Mouse (Mus musculus) liver, embryonic 15.5 days (tissue): ENCODE measurements around the gene Rbp3. TPM values are rescaled to one million over a fixed set of nuclear protein-coding genes. Genes with fewer than 3 reads are reported as not detected.

Experiments used
- ATAC-seq: fragments of 200-750 bp; cut with Nextera tagmentation; 2 replicates; pipeline ENCODE4 v1.8.0; 2017; ENCODE audit warnings: moderate number of reproducible peaks, mild to moderate bottlenecking, moderate library complexity; ENCODE audit not compliant: insufficient read depth
- H3K27ac ChIP-seq: fragments of 300-500 bp; sonication (generic); replicated peaks from 2 replicates; pipeline ENCODE4 v1.5.1; 2015; ENCODE audit warnings: mild to moderate bottlenecking, inconsistent platforms
- H3K27me3 ChIP-seq: fragments of 300-500 bp; sonication (generic); 2 replicates; pipeline ENCODE4 v1.6.1; 2015; ENCODE audit warnings: mild to moderate bottlenecking, inconsistent platforms
- H3K36me3 ChIP-seq: fragments of 300-500 bp; sonication (generic); replicated peaks from 2 replicates; pipeline ENCODE4 v1.6.1; 2015; ENCODE audit warnings: moderate library complexity, mild to moderate bottlenecking, inconsistent platforms
- H3K4me1 ChIP-seq: fragments of 300-500 bp; sonication (generic); replicated peaks from 2 replicates; pipeline ENCODE4 v1.6.1; 2015; ENCODE audit warnings: inconsistent platforms
- H3K4me2 ChIP-seq: fragments of 300-500 bp; sonication (generic); 2 replicates; pipeline ENCODE4 v1.6.1; 2015; ENCODE audit warnings: moderate library complexity, mild to moderate bottlenecking, inconsistent platforms
- H3K4me3 ChIP-seq: fragments of 300-500 bp; sonication (generic); replicated peaks from 2 replicates; pipeline ENCODE4 v1.5.1; 2015; ENCODE audit warnings: mild to moderate bottlenecking, inconsistent platforms
- H3K9ac ChIP-seq: fragments of 300-500 bp; sonication (generic); 2 replicates; pipeline ENCODE4 v1.6.1; 2015; ENCODE audit warnings: moderate library complexity, mild to moderate bottlenecking, inconsistent platforms
- H3K9me3 ChIP-seq: fragments of 300-500 bp; sonication (generic); replicated peaks from 2 replicates; pipeline ENCODE4 v1.6.1; 2016; ENCODE audit warnings: inconsistent platforms
- WGBS: fragments of 180-500 bp; shearing (Covaris S2); methylation state at CpG from one replicate; pipeline ENCODE4 v1.1.7; 2015; ENCODE audit warnings: mixed read lengths; ENCODE audit not compliant: insufficient replicate concordance; 5-methylcytosine and 5-hydroxymethylcytosine counted together
- polyA plus RNA-seq: library from polyadenylated mRNA; unstranded; fragments of >200 nt; fragmentation: Nextera tagmentation; extraction: Ambion mirVana; gene quantifications from 2 replicates; pipeline ENCODE4 v1.2.1, GENCODE M21; 2015

Gene Rbp3
- polyA plus RNA-seq, 1 experiment from 2014 or later: 0.07 TPM

DNA sequence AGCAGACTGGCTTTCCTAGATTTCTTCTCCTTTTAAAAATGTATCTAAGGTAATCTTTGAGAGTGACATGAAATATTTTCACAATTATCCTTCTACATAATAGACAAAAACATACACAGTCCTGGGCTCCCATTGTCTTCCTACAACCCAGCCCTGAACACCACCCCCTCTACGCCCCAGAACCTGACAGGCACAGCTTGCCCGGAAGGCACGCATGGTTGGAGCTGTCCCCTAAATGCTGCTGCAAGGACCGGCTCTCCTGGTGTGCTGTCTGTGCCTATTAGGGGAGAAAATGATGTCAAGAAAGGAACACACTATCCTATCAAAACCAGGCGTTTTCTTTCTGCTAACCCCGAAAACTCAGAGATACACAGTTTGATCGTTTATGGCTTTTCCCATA, 23.9 kb downstream of the Rbp3 start:
- Histone ChIP-seq H3K27me3 (peaks cover 16% of the 10 kb centered on the region), H3K36me3 (no peaks in the 10 kb centered on the region), H3K9ac (no peak overlapping the region), H3K9me3 (no peaks in the 10 kb centered on the region), H3K27ac (no peak overlapping the region), H3K4me3 (no peak overlapping the region), H3K4me2 (no peak overlapping the region), H3K4me1 (no peaks in the 10 kb centered on the region)
- WGBS: 45% methylated on average over 7 of the region's 7 CpGs
- ATAC-seq: no peak

DNA sequence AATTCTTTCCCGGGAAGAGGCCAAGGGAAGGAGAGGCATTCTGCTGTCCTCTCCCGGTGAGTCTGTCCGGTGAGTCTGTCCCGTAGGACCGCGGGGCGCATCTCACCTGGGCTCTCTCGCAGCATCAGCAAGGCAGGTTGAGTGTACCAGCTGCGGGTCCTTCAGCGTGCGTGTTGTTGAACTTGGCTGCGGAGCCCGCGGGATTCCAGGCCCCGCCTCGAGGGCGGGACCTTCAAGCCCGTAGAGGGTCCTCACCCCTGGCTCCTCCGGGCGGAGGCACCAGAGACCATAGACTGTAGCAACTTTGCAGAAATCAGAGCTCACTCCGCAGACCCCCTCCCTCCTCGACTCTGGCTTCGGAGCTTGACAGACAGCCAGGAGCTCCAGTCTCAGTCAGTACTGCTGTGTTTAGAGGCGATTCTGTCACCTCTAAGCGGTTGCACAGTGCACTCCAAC, 24.8 kb downstream of the Rbp3 start, which contains the start of gene Zfp488:
TSS of gene Zfp488 (minus strand) at position 161 of the 456 bp plus-strand sequence.
- Histone ChIP-seq H3K9ac (no peak within 1 kb of the TSS), H3K36me3 (no peaks in the 10 kb centered on the region), H3K4me3 (no peak within 1 kb of the TSS), H3K27me3 (peaks cover 16% of the 10 kb centered on the region), H3K4me2 (peak within 1 kb of the TSS; percentile 30), H3K9me3 (no peaks in the 10 kb centered on the region), H3K4me1 (no peaks in the 10 kb centered on the region), H3K27ac (no peak within 1 kb of the TSS)
- 4% methylated on average over 25 of the region's 25 CpGs for WGBS
- no peak for ATAC-seq

DNA sequence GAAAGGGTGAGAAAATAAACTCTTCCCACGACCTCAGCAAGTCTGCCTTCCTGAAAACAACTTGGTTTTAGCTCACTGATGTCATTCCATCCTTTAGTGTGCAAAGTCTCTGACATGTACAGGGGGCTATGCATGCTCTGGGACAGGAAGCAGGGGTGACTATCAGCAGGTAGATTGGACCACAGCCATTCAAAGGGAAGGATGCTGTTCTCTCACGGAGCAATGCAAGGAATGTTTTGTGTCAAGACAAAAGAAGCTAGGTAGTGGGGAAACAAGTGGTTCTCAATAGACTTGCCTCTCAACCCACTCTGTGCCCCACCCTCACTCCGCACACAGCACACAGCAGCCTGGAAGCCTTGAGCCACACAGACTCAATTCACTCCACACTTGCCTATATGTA, 35.4 kb downstream of the Rbp3 start:
- Histone ChIP-seq H3K36me3 (no peaks in the 10 kb centered on the region), H3K4me3 (no peak overlapping the region), H3K27me3 (no peaks in the 10 kb centered on the region), H3K9ac (no peak overlapping the region), H3K4me1 (no peaks in the 10 kb centered on the region), H3K4me2 (no peak overlapping the region), H3K27ac (no peak overlapping the region), H3K9me3 (no peaks in the 10 kb centered on the region)
- ATAC-seq: no peak
- WGBS: 42% methylated on average over 3 of the region's 3 CpGs

DNA sequence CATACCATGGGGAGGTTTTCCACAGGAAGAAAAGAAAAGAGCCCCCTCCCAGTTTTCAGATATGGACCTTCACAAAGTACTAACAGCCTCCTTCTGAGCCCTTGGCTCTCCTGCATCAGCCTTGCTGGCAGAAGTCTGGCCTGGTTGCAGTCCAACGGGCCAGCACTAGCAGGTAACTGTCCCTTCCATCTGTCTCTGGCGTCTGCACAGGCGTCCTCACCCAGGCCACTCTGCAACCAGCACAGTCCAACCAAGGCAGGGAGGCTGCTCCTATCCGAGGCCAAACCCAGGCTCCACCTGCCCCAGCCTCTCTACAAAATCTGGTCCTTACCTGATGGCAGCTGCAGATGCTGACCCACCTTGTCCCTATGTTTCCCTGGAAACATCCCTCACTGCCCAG, 38.2 kb downstream of the Rbp3 start:
- no peaks in the 10 kb centered on the region for H3K4me1 ChIP-seq
- no peaks in the 10 kb centered on the region for H3K27me3 ChIP-seq
- ATAC-seq: no peak
- H3K4me3 ChIP-seq: no peak overlapping the region
- H3K9ac ChIP-seq: no peak overlapping the region
- no peaks in the 10 kb centered on the region for H3K36me3 ChIP-seq
- 38% methylated on average over 4 of the region's 4 CpGs for WGBS
- no peak overlapping the region for H3K4me2 ChIP-seq
- H3K9me3 ChIP-seq: no peaks in the 10 kb centered on the region
- H3K27ac ChIP-seq: no peak overlapping the region

DNA sequence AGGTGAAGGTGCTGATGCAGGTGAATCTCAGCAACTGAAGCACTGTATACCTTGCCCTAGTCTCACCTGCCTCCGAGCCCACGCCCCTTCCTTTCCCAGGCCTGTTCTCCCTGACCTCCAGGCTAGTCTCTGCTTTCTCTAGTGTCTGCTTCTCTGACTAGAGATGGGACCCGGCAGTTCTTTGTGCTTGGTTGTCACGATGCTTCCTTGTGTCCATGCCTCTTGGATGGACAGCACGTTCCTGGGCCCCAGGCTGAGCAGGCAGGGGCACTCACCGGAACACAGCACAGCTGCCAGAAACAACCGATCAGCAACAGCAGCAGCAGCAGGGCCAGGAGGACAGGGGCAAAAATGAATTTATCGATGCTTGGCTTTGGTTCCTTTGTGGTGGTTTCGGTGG, 39.2 kb downstream of the Rbp3 start:
- Histone ChIP-seq H3K4me3 (no peak overlapping the region), H3K4me1 (no peaks in the 10 kb centered on the region), H3K4me2 (no peak overlapping the region), H3K36me3 (no peaks in the 10 kb centered on the region), H3K27ac (no peak overlapping the region), H3K27me3 (no peaks in the 10 kb centered on the region), H3K9ac (no peak overlapping the region), H3K9me3 (no peaks in the 10 kb centered on the region)
- no peak for ATAC-seq
- 70% methylated on average over 9 of the region's 9 CpGs for WGBS

DNA sequence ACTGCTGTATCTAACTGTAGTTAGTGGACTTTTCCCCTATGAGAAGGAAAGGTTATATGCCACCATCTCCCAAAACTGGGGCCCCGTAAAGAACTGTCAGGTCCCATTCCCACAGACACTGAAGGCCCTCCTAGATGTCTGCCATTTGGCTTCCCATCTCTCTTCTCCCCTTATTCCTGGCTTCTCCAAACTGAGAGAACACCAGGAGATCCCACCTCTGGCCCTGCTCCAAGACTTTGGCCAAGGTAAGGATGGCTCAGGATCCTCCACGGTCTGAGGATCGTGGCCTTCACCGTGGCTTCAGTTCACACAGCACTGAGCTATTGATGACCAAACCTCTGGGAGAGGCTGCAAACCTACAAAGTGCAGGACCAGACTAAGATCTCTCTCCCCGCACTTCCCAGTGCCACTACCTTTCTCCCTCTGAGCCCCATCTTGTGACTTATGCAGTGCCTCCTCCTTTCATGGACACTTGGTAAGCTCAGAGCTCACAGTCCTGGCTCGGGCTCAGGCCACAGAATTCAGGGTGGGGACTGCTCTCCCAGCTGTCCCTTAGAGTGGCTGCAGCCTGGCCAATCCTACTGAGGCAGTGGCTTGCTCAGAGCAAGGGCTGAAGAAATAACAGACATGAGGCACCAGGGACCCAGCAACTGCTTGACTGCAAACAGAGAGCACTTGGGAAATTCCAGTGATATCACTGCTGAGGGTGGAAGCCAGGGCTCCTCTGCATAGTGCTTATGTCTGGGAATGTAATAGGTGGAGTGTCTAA, 39.9 kb downstream of the Rbp3 start:
- Histone ChIP-seq H3K9ac (no peak overlapping the region), H3K27me3 (no peaks in the 10 kb centered on the region), H3K4me3 (no peak overlapping the region), H3K36me3 (no peaks in the 10 kb centered on the region), H3K4me1 (no peaks in the 10 kb centered on the region), H3K4me2 (no peak overlapping the region), H3K9me3 (no peaks in the 10 kb centered on the region), H3K27ac (no peak overlapping the region)
- 68% methylated on average over 6 of the region's 6 CpGs for WGBS
- ATAC-seq: no peak

DNA sequence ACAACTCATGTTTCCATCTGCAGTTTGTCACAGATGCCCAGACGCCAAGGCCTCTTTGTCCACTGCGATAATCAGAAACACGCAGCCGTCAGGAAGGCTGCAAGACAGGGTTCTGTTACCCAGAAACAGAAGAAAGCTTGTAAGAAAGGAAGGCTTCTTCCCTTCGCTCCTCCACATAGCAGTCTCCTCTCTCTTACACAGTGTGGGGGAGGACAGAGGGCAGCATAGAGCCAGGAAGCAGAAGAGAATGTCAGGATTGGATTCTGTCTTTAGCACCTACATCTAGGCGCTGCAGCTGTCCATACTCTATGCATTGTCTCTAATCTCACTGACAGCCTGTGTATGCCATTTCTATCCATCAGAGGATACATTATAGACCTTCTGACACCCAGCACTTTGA, 43.6 kb downstream of the Rbp3 start:
- H3K27me3 ChIP-seq: no peaks in the 10 kb centered on the region
- no peak overlapping the region for H3K27ac ChIP-seq
- ATAC-seq: no peak
- no peak overlapping the region for H3K4me3 ChIP-seq
- H3K4me1 ChIP-seq: no peaks in the 10 kb centered on the region
- H3K9ac ChIP-seq: no peak overlapping the region
- WGBS: 48% methylated on average over 6 of the region's 6 CpGs
- no peak overlapping the region for H3K4me2 ChIP-seq
- H3K36me3 ChIP-seq: no peaks in the 10 kb centered on the region
- H3K9me3 ChIP-seq: no peaks in the 10 kb centered on the region

DNA sequence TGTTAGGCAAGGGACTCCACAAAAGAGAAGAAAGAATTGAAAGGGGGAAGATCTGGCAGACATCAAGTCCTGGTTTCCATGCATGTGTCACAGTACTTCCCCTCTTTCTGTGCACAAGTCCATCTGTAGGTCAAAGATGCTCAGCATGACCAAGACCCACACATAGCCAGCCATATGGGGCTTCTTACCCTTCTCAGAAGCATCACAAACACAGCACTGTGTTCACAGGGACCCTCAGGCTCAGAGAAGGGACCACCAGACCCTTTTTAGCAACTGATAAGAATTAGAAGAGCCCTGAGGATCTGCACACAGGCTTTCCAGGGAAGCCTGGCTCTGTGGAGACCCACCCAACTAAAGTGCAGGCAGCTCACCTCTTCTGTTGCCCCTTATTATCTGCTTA, 46.3 kb downstream of the Rbp3 start:
- H3K27ac ChIP-seq: no peak overlapping the region
- no peaks in the 10 kb centered on the region for H3K9me3 ChIP-seq
- no peaks in the 10 kb centered on the region for H3K36me3 ChIP-seq
- H3K4me3 ChIP-seq: no peak overlapping the region
- H3K4me2 ChIP-seq: no peak overlapping the region
- H3K4me1 ChIP-seq: no peaks in the 10 kb centered on the region
- no peak overlapping the region for H3K9ac ChIP-seq
- no peak for ATAC-seq
- H3K27me3 ChIP-seq: no peaks in the 10 kb centered on the region

DNA sequence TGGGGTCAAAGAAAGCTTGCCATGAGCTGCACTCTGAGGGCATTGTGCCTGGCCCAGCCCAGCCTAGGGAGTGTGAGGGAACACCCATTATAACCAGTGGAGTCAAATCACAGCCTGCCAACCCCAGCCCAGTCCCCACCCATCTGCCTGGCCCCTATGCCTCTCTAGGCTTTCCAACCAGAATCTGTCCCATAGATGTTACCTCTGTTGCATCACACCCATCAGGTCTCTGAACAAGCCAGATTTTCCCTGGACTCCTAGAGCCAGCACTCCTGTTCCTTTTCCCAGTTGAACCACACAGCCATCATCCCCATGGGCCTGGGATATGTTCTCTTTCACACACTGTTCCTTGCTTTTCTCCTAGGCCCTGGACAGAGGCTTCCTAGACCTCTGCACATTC, 47.6 kb downstream of the Rbp3 start:
- Histone ChIP-seq H3K4me1 (no peaks in the 10 kb centered on the region), H3K4me2 (no peak overlapping the region), H3K27ac (no peak overlapping the region), H3K36me3 (no peaks in the 10 kb centered on the region), H3K9ac (no peak overlapping the region), H3K4me3 (no peak overlapping the region), H3K9me3 (no peaks in the 10 kb centered on the region), H3K27me3 (no peaks in the 10 kb centered on the region)
- no peak for ATAC-seq

DNA sequence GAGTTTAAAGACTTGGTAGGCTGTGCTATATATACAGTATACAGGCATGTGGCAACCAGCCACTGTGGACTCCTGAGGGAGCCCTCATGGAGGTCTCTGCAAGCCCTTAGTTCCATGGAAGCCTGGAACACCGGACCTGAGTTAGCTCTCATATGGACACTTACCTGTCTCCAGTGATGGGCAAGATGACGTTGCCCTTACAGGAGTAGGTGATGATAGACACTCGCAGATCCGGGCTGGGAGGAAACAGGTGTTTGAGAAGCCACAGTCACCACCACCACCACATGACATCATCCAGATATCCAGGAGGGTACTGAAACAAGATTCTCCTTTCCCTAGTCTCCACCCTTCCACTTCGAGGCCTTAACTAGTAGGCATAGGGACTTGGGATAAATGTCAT, 48.6 kb downstream of the Rbp3 start:
- Histone ChIP-seq H3K27ac (no peak overlapping the region), H3K36me3 (no peaks in the 10 kb centered on the region), H3K4me2 (no peak overlapping the region), H3K4me3 (no peak overlapping the region), H3K9ac (no peak overlapping the region), H3K9me3 (no peaks in the 10 kb centered on the region), H3K4me1 (no peaks in the 10 kb centered on the region), H3K27me3 (no peaks in the 10 kb centered on the region)
- 58% methylated on average over 5 of the region's 5 CpGs for WGBS
- ATAC-seq: no peak
